Mouse (Mus musculus): ENCODE measurements around the gene Large1.
"Not testable (repeated sequence)": the region's sequence is repeated elsewhere in the genome, so short reads cannot be mapped to it uniquely, and the experiment has no call there.

Gene Large1

DNA sequence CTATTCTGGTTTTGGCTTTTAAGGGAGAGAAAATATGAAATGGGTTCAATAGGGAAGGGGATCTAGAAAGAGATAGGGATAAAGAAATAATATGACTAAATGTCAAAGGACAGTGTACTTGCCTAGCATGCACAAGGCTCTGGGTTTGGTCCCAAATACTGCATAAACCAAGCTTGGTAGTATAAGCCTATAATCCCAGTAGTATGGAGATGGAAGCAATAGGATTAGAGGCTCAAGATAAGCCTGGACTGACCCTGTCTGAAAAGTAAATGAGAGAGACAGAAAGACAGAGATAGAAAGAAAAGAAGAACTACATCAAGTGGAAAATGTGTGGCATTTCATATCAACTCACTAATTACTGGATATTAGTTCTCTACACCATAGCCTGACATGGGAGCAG, 180.7 kb downstream of the Large1 start:
- no peak for DNase-seq (ENCODE audit: low spot score)

GRCm38 (mm10) chr8:73161994-73162393, 191.3 kb downstream of the Large1 start:
- no peak for DNase-seq (ENCODE audit: low spot score)

- DNase-seq (ENCODE audit: low spot score), result no peak
Observed at GRCm38 (mm10) chr8:73161564-73161963, 191.8 kb downstream of the Large1 start.

DNA sequence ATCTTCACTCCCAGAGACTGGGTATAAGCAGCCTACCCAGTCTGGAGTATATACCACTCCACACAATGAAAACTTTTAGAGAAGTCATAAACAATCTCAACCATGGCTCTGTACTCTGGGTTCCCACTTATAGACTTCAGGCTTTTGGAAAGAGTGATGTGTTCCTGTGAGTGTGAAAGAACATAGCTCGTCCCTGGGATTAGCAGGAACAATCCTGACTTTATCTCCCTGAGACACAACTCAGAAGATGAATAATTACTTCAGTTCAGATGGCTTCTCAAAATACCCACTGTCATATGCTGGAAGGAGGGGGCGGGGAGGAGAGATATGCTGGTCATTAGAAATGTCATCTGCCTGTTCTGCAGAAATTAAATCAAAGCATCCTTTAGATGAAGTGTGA, 192.4 kb downstream of the Large1 start:
- no peak for DNase-seq (ENCODE audit: low spot score)

DNA sequence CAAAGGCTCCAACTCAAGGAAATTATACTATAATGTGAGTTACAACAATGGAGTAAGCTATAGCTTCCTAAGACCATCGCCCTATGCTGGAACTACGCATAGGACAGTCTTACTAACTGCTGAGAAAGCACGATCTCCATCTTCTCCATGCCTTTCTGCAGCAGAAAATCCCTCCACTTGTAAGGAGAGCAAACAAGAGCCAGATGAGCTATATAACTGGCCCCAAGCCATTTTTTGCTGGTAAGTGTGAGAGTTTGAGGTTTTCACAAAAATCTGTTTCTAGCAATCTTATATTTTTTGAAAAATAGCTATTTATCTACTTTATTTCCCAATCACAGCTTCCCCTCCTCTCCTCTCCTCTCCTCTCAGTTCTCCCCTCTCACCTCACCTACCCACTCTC, 206.1 kb downstream of the Large1 start:
- no peak for DNase-seq (ENCODE audit: low spot score)

DNA sequence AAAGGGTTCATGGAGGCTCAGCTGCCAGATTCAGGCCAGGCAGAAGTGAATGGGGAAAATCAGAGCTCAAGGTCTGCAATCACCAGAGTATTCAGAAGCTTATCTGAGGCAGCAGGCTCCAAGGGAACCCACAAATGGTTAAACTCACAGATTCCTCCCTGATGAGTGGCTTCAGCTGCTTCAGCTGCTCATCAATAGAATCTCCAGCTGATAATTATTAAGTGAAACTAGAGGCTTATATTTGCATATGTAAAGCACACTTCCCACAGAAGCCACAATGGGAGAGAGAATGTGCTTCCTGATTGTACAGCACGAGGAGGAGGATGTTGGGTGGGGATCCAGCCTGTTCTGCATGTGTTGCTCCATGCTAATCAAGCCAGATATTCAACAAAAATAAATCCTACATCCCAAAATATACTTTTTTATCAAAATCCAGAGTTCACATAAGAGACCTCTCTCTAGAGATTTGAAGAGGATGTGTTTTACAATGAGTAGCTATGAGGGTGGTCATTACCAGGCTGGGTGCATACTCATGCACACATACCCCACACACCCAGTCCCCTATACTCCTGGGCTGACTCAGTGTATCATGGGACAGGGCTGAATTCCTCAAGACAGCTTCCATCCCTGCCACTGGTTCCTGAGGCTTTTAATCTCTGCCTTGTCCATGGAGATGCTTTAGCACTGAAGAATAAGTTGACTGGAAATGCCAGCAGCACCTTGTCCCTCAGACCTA, 210.5 kb downstream of the Large1 start:
- no peak for DNase-seq (ENCODE audit: low spot score)

DNA sequence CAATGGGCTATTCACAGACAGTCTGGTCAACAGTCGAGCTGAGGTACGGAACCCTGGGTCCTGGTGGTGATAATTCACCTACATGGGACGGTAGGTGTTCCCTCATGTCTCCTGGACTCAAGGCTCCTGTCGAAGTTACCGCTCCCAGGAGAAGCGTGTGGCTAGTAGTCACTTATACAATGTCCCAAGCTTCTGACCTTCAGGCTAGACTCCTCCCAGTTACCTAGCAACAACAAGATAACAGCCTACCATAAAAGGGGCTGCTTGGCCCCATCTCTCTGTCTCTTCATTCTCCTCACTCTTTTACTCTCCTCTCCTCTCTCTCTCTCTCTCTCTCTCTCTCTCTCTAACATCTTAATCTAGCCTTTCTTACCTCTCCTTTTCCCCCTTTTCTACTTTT, 217.9 kb downstream of the Large1 start:
- no peak for DNase-seq (ENCODE audit: low spot score)

GRCm38 (mm10) chr8:73132080-73132479, 221.3 kb downstream of the Large1 start:
- no peak for DNase-seq (ENCODE audit: low spot score)

DNA sequence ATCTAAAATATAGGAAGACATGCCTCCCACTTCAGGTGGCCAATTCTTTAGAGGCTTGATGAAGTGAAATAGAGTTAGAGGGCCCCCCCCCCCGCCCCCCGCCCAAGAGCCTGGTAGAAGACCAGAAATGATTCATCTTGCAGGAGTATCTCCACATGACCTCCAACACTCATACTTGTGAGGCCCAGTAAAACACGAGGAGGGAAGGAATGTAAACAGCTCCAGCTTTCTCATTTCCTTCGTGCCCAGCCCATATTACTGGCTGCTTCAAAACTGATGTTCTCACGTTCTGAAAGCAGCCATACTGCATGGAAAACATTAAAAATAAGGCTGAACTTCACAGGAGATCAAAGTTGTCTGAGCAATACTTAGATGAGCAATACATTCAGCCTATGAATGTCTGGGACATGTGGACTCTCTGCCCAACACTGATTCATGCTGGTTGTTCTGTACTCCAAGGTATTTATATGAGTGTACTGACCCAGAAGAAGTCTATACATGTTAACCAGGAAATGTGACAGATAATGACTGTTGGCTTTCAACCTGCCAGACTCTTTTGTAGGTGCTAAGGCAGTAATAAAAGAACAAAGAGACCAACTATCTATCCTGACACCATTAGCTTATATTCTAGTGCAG, 229.4 kb downstream of the Large1 start:
- DNase-seq (ENCODE audit: low spot score), result no peak

DNA sequence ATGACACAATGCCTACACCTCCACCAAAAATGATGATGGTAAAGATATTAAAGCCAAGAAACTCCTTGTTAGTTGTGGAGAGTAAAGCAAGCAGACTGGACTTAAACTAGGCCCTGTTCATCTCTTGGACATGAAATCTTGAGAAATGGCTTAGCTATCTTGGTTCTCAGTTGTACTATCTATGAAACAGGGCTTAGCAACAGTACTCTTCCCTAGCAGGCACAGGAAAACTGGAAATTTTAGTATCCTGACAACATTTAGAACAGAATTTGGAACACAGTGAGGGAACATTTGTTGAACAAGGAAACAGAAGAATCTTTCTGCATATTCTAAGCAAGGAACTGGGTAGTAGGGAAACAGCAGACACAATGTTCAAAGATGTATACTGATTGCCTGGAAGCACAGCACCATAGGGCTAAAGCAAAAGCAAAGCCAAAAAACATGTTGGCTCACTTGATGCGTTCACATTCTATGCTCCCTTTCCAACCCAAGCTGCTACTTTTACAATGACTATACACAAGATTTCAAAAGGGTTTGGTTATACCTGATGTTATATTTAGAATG, 240.9 kb downstream of the Large1 start:
- no peak for DNase-seq (ENCODE audit: low spot score)

DNA sequence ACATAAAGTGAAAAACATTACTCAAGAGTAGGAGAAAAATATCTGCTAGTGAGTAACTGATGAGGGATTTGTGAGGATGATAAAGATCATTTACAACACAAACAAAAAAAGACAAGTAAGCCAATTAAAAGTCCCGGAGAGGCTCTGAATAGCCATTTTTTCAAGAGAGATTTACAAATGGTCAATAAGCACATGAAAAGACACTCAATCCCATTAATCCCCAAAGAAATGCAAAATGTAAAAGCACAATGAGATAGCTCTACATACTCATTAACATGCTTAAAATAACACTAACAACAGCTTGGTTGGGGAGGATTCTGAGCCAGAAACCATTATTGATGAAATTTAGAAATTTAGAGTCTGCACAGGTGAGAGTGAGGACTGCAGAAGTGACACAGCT, 249.3 kb downstream of the Large1 start:
- no peak for DNase-seq (ENCODE audit: low spot score)

- DNase-seq (ENCODE audit: low spot score), result no peak
Observed at GRCm38 (mm10) chr8:73101069-73101468, 252.3 kb downstream of the Large1 start.

DNA sequence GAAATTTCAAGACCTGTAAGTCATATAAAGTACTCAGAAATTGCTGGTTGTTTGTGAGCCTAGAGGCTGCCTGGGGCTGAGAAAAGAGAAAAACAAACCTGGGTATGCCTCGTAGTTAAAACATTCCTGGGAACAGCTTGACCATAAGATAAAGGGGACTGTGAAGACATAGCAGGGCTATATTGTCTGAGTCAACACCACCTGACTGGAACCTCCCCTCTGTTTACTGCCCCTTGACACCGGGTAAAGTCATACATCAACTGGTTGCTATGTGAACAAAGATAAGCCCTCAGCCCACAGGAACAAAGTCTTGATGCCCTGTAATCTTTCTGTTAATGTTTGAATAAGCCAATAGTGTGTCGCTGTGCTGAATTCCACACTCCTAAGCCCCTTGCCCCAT, 252.7 kb downstream of the Large1 start:
- not testable (repeated sequence) for DNase-seq (ENCODE audit: low spot score)

- DNase-seq (ENCODE audit: low spot score), result no peak
Observed at GRCm38 (mm10) chr8:73099542-73099941, 253.8 kb downstream of the Large1 start.

GRCm38 (mm10) chr8:73096952-73097351, 256.4 kb downstream of the Large1 start:
- DNase-seq (ENCODE audit: low spot score), result no peak

DNA sequence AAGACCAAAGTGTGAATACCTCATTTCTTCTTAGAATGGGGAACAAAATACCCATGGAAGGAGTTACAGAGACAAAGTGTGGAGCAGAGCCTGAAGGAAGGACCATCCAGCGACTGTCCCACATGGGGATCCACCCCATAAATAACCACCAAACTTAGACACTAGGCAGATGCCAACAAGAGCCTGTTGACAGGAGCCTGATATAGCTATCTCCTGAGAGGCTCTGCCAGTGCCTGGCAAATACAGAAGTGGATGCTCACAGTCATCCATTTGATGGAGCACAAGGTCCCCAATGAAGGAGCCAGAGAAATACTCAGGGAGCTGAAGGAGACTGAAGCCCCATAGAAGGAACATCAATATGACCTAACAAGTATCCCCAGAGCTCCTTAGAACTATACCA, 275.6 kb downstream of the Large1 start:
- DNase-seq (ENCODE audit: low spot score), result not testable (repeated sequence)

DNA sequence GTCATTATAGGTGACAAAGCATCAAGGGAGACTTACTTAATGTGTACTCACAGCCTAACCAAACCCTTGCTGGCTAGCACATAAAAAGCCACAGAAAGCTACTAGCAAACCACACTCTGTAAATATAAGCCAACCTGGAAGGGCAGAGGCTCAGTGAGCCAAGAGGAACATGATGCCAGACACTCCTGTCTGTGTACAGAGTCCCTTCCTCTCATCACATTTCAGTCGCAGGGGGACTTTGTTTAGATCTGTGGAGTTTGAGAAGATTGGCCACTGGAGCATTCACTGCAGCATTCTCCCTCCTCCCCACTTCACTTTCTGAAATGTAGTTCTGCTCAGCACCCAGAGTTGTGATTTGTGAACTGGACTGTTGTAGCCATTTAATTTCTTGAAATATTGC, 291.9 kb downstream of the Large1 start:
- no peak for DNase-seq (ENCODE audit: low spot score)

DNA sequence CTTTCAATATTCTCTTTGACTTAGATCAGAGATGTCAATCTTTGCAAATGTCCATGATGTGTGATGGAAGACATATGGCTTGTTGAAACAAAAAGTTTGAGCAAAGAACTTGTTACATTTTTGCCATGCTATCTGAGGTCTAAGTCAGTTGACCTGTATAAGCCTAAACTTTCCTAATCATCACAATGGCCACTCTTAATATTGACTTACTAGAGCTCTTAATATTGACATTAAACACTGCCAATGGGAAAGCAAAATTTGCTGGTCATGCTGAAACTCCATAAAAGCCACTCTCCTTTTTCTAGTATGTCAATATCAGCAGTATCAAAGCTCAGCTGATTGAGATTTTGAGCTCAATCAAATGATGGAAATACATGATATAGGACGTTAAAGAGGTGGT, 298.6 kb downstream of the Large1 start:
- DNase-seq (ENCODE audit: low spot score), result no peak

- no peak for DNase-seq (ENCODE audit: low spot score)
Observed at GRCm38 (mm10) chr8:73053878-73054277, 299.5 kb downstream of the Large1 start.

GRCm38 (mm10) chr8:73052414-73052813, 300.9 kb downstream of the Large1 start:
- DNase-seq (ENCODE audit: low spot score), result no peak

DNA sequence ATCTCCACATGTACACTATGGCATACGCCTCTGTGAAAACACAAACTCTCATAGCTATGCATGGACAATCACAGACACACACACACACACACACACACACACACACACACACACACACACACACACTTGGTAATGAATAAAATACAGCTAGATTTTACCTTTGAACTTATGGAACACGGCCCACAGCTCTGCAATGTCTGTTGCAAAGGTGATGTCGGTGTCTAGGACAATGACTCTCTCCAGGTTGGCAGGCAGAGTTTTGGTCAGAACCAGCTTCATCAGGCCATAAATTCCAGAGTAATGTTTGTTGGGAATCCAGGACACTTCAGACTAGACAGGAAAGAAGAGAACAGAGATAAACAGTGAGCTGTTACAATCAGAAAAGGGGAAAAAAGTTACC, 305.2 kb downstream of the Large1 start:
- DNase-seq (ENCODE audit: low spot score), result no peak

DNA sequence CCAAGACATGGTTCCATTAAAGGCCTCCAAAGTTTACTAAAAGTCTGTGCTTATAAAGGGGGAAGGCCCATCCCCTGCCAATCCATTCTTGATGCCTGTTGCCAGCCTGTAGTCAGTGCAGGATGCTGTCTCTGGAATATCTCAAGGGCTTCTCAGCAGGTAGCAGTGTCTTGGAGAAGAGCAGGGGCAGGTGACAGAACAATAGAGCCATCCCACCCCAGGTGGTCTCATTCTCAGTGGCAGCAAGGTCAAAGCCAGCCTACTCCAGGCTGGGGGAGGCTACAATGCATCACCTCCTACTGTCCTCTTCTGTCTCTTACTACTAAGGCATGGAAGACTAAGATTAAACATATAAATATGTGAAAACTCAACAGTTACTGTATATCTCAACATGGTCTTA, 323.6 kb downstream of the Large1 start:
- DNase-seq (ENCODE audit: low spot score), result no peak

DNA sequence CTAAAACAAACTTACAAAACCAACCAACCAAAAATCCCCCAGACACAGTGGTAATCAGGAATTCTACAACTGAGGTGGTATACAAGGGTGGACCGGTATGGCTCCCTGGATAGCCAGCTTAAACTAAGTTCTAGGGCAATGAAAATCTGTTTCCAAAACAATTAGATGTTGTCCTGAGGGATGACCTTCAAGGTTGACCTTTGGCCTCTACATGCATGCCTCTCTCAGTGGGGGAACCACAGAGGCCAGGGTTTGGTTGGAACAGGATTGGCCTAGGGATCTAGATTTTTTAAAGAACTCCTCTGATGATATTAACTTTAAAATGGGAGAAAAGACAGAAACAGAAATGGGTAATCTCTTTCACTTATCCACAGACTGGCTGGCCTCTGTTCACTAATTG, 335.1 kb downstream of the Large1 start:
- no peak for DNase-seq (ENCODE audit: low spot score)

DNA sequence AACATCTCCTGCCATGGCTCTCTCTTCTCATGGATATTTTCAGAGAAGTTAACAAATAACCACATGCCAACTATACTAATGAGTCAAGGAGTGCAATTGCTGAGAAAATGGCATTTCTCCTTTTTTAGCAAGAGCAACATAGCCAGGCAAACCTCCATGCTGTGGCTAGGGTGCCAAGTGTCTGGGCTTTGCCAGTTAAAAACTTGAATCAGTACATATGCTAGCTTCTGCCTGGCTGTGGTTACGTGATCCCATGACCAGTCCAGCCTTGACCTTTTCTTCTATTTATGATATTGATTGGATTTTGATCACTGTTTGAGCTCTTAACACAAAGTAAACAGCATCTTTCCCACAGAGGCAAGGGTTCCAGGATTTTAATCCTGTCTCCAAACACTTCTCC, 335.7 kb downstream of the Large1 start:
- no peak for DNase-seq (ENCODE audit: low spot score)

All from ovary, postnatal 10 days (tissue).